Mouse (Mus musculus): ENCODE measurements around the gene Syt7.

Syt7 gene

GRCm38 (mm10) chr19:10388615-10389313, at the start of gene Syt7:
TSS of gene Syt7 (plus strand) at chr19:10389090.
- DNase-seq (ENCODE audit: extremely low read depth, insufficient read length, low spot score) = no peak

- no peak for DNase-seq (ENCODE audit: extremely low read depth, insufficient read length, low spot score)
Measured at GRCm38 (mm10) chr19:10339271-10339670, 49.6 kb upstream of the Syt7 start.

GRCm38 (mm10) chr19:10340661-10341060, 48.2 kb upstream of the Syt7 start:
- no peak for DNase-seq (ENCODE audit: extremely low read depth, insufficient read length, low spot score)

- no peak for DNase-seq (ENCODE audit: extremely low read depth, insufficient read length, low spot score)
Measured at GRCm38 (mm10) chr19:10341152-10341551, 47.7 kb upstream of the Syt7 start.

- DNase-seq (ENCODE audit: extremely low read depth, insufficient read length, low spot score) = peak; percentile 51
Measured at GRCm38 (mm10) chr19:10341817-10342439, 47.0 kb upstream of the Syt7 start.

- no peak for DNase-seq (ENCODE audit: extremely low read depth, insufficient read length, low spot score)
Measured at GRCm38 (mm10) chr19:10343866-10344265, 45.0 kb upstream of the Syt7 start.

- no peak for DNase-seq (ENCODE audit: extremely low read depth, insufficient read length, low spot score)
Measured at GRCm38 (mm10) chr19:10345696-10346095, 43.2 kb upstream of the Syt7 start.

- no peak for DNase-seq (ENCODE audit: extremely low read depth, insufficient read length, low spot score)
Measured at GRCm38 (mm10) chr19:10347628-10348273, 41.1 kb upstream of the Syt7 start.

- no peak for DNase-seq (ENCODE audit: extremely low read depth, insufficient read length, low spot score)
Measured at GRCm38 (mm10) chr19:10352218-10352617, 36.7 kb upstream of the Syt7 start.

- DNase-seq (ENCODE audit: extremely low read depth, insufficient read length, low spot score) = no peak
Measured at GRCm38 (mm10) chr19:10354830-10355229, 34.1 kb upstream of the Syt7 start.

GRCm38 (mm10) chr19:10356845-10357503, 31.9 kb upstream of the Syt7 start:
- DNase-seq (ENCODE audit: extremely low read depth, insufficient read length, low spot score) = peak; percentile 21

- no peak for DNase-seq (ENCODE audit: extremely low read depth, insufficient read length, low spot score)
Measured at GRCm38 (mm10) chr19:10359105-10359946, 29.6 kb upstream of the Syt7 start.

- no peak for DNase-seq (ENCODE audit: extremely low read depth, insufficient read length, low spot score)
Measured at GRCm38 (mm10) chr19:10362473-10363129, 26.3 kb upstream of the Syt7 start.

- no peak for DNase-seq (ENCODE audit: extremely low read depth, insufficient read length, low spot score)
Measured at GRCm38 (mm10) chr19:10363869-10364268, 25.0 kb upstream of the Syt7 start.

- DNase-seq (ENCODE audit: extremely low read depth, insufficient read length, low spot score) = no peak
Measured at GRCm38 (mm10) chr19:10366116-10366845, 22.6 kb upstream of the Syt7 start.

GRCm38 (mm10) chr19:10367802-10368201, 21.1 kb upstream of the Syt7 start:
- no peak for DNase-seq (ENCODE audit: extremely low read depth, insufficient read length, low spot score)

GRCm38 (mm10) chr19:10369936-10370335, 19.0 kb upstream of the Syt7 start:
- DNase-seq (ENCODE audit: extremely low read depth, insufficient read length, low spot score) = no peak

- no peak for DNase-seq (ENCODE audit: extremely low read depth, insufficient read length, low spot score)
Measured at GRCm38 (mm10) chr19:10373191-10373590, 15.7 kb upstream of the Syt7 start.

- no peak for DNase-seq (ENCODE audit: extremely low read depth, insufficient read length, low spot score)
Measured at GRCm38 (mm10) chr19:10375260-10375659, 13.6 kb upstream of the Syt7 start.
